Mouse (Mus musculus): ENCODE results near the gene Cyyr1. TPM values are rescaled to one million over a fixed set of nuclear protein-coding genes. Genes with fewer than 3 reads are reported as not detected.
A peak's percentile ranks its signal among the peaks of the same experiment; 100 is the strongest.
"Not testable (repeated sequence)": the region's sequence is repeated elsewhere in the genome, so short reads cannot be mapped to it uniquely, and the experiment has no call there.

The Cyyr1 gene
- polyA plus RNA-seq (2012; fragmentation: generic; extraction: Trizol), result 0.02 TPM

GRCm38 (mm10) chr16:85553297-85553696, at the start of gene Cyyr1:
Gene Cyyr1, minus strand, starts transcription at chr16:85553397.
- not testable (repeated sequence) for H3K4me2 ChIP-seq (ENCODE audit: low read depth); H3K4me3 ChIP-seq; H3ac ChIP-seq (ENCODE audit: control insufficient read depth, insufficient read length); H3K27me3 ChIP-seq (ENCODE audit: control insufficient read depth, insufficient read depth, insufficient read length); H3K79me2 ChIP-seq (ENCODE audit: control insufficient read depth, insufficient read depth); H3K36me3 ChIP-seq (ENCODE audit: control insufficient read depth, insufficient read depth)

GRCm38 (mm10) chr16:85588844-85589243, 35.6 kb upstream of the Cyyr1 start:
- Histone ChIP-seq H3K4me2 (ENCODE audit: low read depth) (no peak overlapping the region), H3K79me2 (ENCODE audit: control insufficient read depth, insufficient read depth) (no peaks in the 10 kb centered on the region), H3K36me3 (ENCODE audit: control insufficient read depth, insufficient read depth) (no peaks in the 10 kb centered on the region), H3K4me3 (no peak overlapping the region), H3ac (ENCODE audit: control insufficient read depth, insufficient read length) (no peak overlapping the region), H3K27me3 (ENCODE audit: control insufficient read depth, insufficient read depth, insufficient read length) (no peaks in the 10 kb centered on the region)
- TF ChIP-seq MYOG (IDR thresholded peaks at IDR 0.05; ENCODE audit: control insufficient read depth in 1 of 3, insufficient read depth in 1 of 3, insufficient read length in 2 of 3, low read depth in 2 of 3) (no peak), POLR2AphosphoS2 (IDR thresholded peaks at IDR 0.05; ENCODE audit: insufficient read length, low read depth) (no peak), TCF12 (IDR thresholded peaks at IDR 0.05; ENCODE audit: insufficient read depth, poor library complexity, severe bottlenecking) (no peak), TCF3 (IDR thresholded peaks at IDR 0.05; ENCODE audit: insufficient read length, low read depth) (no peak), SRF (IDR thresholded peaks at IDR 0.05; ENCODE audit: control insufficient read depth, insufficient read length, low read depth) (no peak), MAX (IDR thresholded peaks at IDR 0.05; ENCODE audit: low read depth) (no peak), MYOD1 (IDR thresholded peaks at IDR 0.05; ENCODE audit: control insufficient read depth in 1 of 3, insufficient read length in 2 of 3, low read depth in 2 of 3) (no peak), E2F4 (IDR thresholded peaks at IDR 0.05; ENCODE audit: insufficient read depth) (no peak), REST (IDR thresholded peaks at IDR 0.05; ENCODE audit: insufficient read depth, insufficient read length) (no peak), POLR2A (IDR thresholded peaks at IDR 0.05; ENCODE audit: insufficient read length, low read depth) (no peak)

- H3K27me3 ChIP-seq (ENCODE audit: control insufficient read depth, insufficient read depth, insufficient read length), result no peaks in the 10 kb centered on the region
- H3K4me3 ChIP-seq, result no peak overlapping the region
- no peaks in the 10 kb centered on the region for H3K79me2 ChIP-seq (ENCODE audit: control insufficient read depth, insufficient read depth)
- no peak overlapping the region for H3ac ChIP-seq (ENCODE audit: control insufficient read depth, insufficient read length)
- no peak overlapping the region for H3K4me2 ChIP-seq (ENCODE audit: low read depth)
- no peak for TF ChIP-seq CEBPB (IDR thresholded peaks at IDR 0.05; ENCODE audit: insufficient read depth, poor library complexity, severe bottlenecking)
- no peaks in the 10 kb centered on the region for H3K36me3 ChIP-seq (ENCODE audit: control insufficient read depth, insufficient read depth)
Observed at GRCm38 (mm10) chr16:85587573-85588226, 34.5 kb upstream of the Cyyr1 start.

GRCm38 (mm10) chr16:85566474-85566873, 13.3 kb upstream of the Cyyr1 start:
- H3K36me3 ChIP-seq (ENCODE audit: control insufficient read depth, insufficient read depth), result no peaks in the 10 kb centered on the region
- H3K79me2 ChIP-seq (ENCODE audit: control insufficient read depth, insufficient read depth), result no peaks in the 10 kb centered on the region
- TF ChIP-seq E2F4 (IDR thresholded peaks at IDR 0.05; ENCODE audit: insufficient read depth), result no peak
- no peak for TF ChIP-seq REST (IDR thresholded peaks at IDR 0.05; ENCODE audit: insufficient read depth, insufficient read length)
- TF ChIP-seq TCF3 (IDR thresholded peaks at IDR 0.05; ENCODE audit: insufficient read length, low read depth), result no peak
- H3ac ChIP-seq (ENCODE audit: control insufficient read depth, insufficient read length), result no peak overlapping the region
- peak overlapping the region; percentile 40 for H3K4me2 ChIP-seq (ENCODE audit: low read depth)
- no peaks in the 10 kb centered on the region for H3K27me3 ChIP-seq (ENCODE audit: control insufficient read depth, insufficient read depth, insufficient read length)
- no peak overlapping the region for H3K4me3 ChIP-seq

- no peaks in the 10 kb centered on the region for H3K27me3 ChIP-seq (ENCODE audit: control insufficient read depth, insufficient read depth, insufficient read length)
- H3K4me3 ChIP-seq, result no peak overlapping the region
- H3K79me2 ChIP-seq (ENCODE audit: control insufficient read depth, insufficient read depth), result no peaks in the 10 kb centered on the region
- H3ac ChIP-seq (ENCODE audit: control insufficient read depth, insufficient read length), result no peak overlapping the region
- no peak overlapping the region for H3K4me2 ChIP-seq (ENCODE audit: low read depth)
- no peaks in the 10 kb centered on the region for H3K36me3 ChIP-seq (ENCODE audit: control insufficient read depth, insufficient read depth)
- no peak for TF ChIP-seq TCF12 (IDR thresholded peaks at IDR 0.05; ENCODE audit: insufficient read depth, poor library complexity, severe bottlenecking)
- TF ChIP-seq USF1 (IDR thresholded peaks at IDR 0.05; ENCODE audit: low read depth), result no peak
- no peak for TF ChIP-seq POLR2A (IDR thresholded peaks at IDR 0.05; ENCODE audit: insufficient read length, low read depth)
- no peak for TF ChIP-seq POLR2AphosphoS2 (IDR thresholded peaks at IDR 0.05; ENCODE audit: insufficient read length, low read depth)
- TF ChIP-seq E2F4 (IDR thresholded peaks at IDR 0.05; ENCODE audit: insufficient read depth), result no peak
- no peak for TF ChIP-seq MYOG (IDR thresholded peaks at IDR 0.05; ENCODE audit: control insufficient read depth in 1 of 3, insufficient read depth in 1 of 3, insufficient read length in 2 of 3, low read depth in 2 of 3)
- no peak for TF ChIP-seq TCF3 (IDR thresholded peaks at IDR 0.05; ENCODE audit: insufficient read length, low read depth)
- no peak for TF ChIP-seq MYOD1 (IDR thresholded peaks at IDR 0.05; ENCODE audit: control insufficient read depth in 1 of 3, insufficient read length in 2 of 3, low read depth in 2 of 3)
- TF ChIP-seq MAX (IDR thresholded peaks at IDR 0.05; ENCODE audit: low read depth), result no peak
Observed at GRCm38 (mm10) chr16:85553838-85554237, 641 bp upstream of the Cyyr1 start.

- H3K27me3 ChIP-seq (ENCODE audit: control insufficient read depth, insufficient read depth, insufficient read length); H3ac ChIP-seq (ENCODE audit: control insufficient read depth, insufficient read length); H3K79me2 ChIP-seq (ENCODE audit: control insufficient read depth, insufficient read depth); H3K36me3 ChIP-seq (ENCODE audit: control insufficient read depth, insufficient read depth); H3K4me3 ChIP-seq; H3K4me2 ChIP-seq (ENCODE audit: low read depth): not testable (repeated sequence)
Observed at GRCm38 (mm10) chr16:85551976-85552375, 1.2 kb downstream of the Cyyr1 start.
